Mouse (Mus musculus): ENCODE measurements around the gene Gna12.

Gene Gna12

GRCm38 (mm10) chr5:140828363-140828762 is 1.9 kb downstream of the Gna12 start:
- no peak for ATAC-seq (ENCODE audit: insufficient number of reproducible peaks, low FRiP score, low TSS enrichment)

- no peak for ATAC-seq (ENCODE audit: insufficient number of reproducible peaks, low FRiP score, low TSS enrichment)
Observed at GRCm38 (mm10) chr5:140827896-140828295, 2.3 kb downstream of the Gna12 start.

GRCm38 (mm10) chr5:140827413-140827812 is 2.8 kb downstream of the Gna12 start:
- ATAC-seq (ENCODE audit: insufficient number of reproducible peaks, low FRiP score, low TSS enrichment), result no peak

GRCm38 (mm10) chr5:140826796-140827195 is 3.4 kb downstream of the Gna12 start:
- ATAC-seq (ENCODE audit: insufficient number of reproducible peaks, low FRiP score, low TSS enrichment), result no peak

GRCm38 (mm10) chr5:140826118-140826517 is 4.1 kb downstream of the Gna12 start:
- no peak for ATAC-seq (ENCODE audit: insufficient number of reproducible peaks, low FRiP score, low TSS enrichment)

GRCm38 (mm10) chr5:140824126-140824525 is 6.1 kb downstream of the Gna12 start:
- no peak for ATAC-seq (ENCODE audit: insufficient number of reproducible peaks, low FRiP score, low TSS enrichment)

- no peak for ATAC-seq (ENCODE audit: insufficient number of reproducible peaks, low FRiP score, low TSS enrichment)
Observed at GRCm38 (mm10) chr5:140823386-140823785, 6.8 kb downstream of the Gna12 start.

GRCm38 (mm10) chr5:140821951-140822350 is 8.3 kb downstream of the Gna12 start:
- no peak for ATAC-seq (ENCODE audit: insufficient number of reproducible peaks, low FRiP score, low TSS enrichment)

GRCm38 (mm10) chr5:140820539-140820938 is 9.7 kb downstream of the Gna12 start:
- no peak for ATAC-seq (ENCODE audit: insufficient number of reproducible peaks, low FRiP score, low TSS enrichment)

GRCm38 (mm10) chr5:140819594-140819993 is 10.6 kb downstream of the Gna12 start:
- no peak for ATAC-seq (ENCODE audit: insufficient number of reproducible peaks, low FRiP score, low TSS enrichment)

GRCm38 (mm10) chr5:140818482-140819076 is 11.7 kb downstream of the Gna12 start:
- ATAC-seq (ENCODE audit: insufficient number of reproducible peaks, low FRiP score, low TSS enrichment), result no peak

GRCm38 (mm10) chr5:140816950-140817568 is 13.2 kb downstream of the Gna12 start:
- no peak for ATAC-seq (ENCODE audit: insufficient number of reproducible peaks, low FRiP score, low TSS enrichment)

- no peak for ATAC-seq (ENCODE audit: insufficient number of reproducible peaks, low FRiP score, low TSS enrichment)
Observed at GRCm38 (mm10) chr5:140816008-140816407, 14.2 kb downstream of the Gna12 start.

GRCm38 (mm10) chr5:140815059-140815728 is 15.0 kb downstream of the Gna12 start:
- no peak for ATAC-seq (ENCODE audit: insufficient number of reproducible peaks, low FRiP score, low TSS enrichment)

- no peak for ATAC-seq (ENCODE audit: insufficient number of reproducible peaks, low FRiP score, low TSS enrichment)
Observed at GRCm38 (mm10) chr5:140814403-140814802, 15.8 kb downstream of the Gna12 start.

GRCm38 (mm10) chr5:140812699-140813098 is 17.5 kb downstream of the Gna12 start:
- ATAC-seq (ENCODE audit: insufficient number of reproducible peaks, low FRiP score, low TSS enrichment), result no peak

- no peak for ATAC-seq (ENCODE audit: insufficient number of reproducible peaks, low FRiP score, low TSS enrichment)
Observed at GRCm38 (mm10) chr5:140812063-140812462, 18.2 kb downstream of the Gna12 start.

GRCm38 (mm10) chr5:140811390-140811789 is 18.8 kb downstream of the Gna12 start:
- ATAC-seq (ENCODE audit: insufficient number of reproducible peaks, low FRiP score, low TSS enrichment), result no peak

- no peak for ATAC-seq (ENCODE audit: insufficient number of reproducible peaks, low FRiP score, low TSS enrichment)
Observed at GRCm38 (mm10) chr5:140806939-140807338, 23.3 kb downstream of the Gna12 start.

- no peak for ATAC-seq (ENCODE audit: insufficient number of reproducible peaks, low FRiP score, low TSS enrichment)
Observed at GRCm38 (mm10) chr5:140806252-140806651, 24.0 kb downstream of the Gna12 start.

GRCm38 (mm10) chr5:140801782-140802181 is 28.4 kb downstream of the Gna12 start:
- no peak for ATAC-seq (ENCODE audit: insufficient number of reproducible peaks, low FRiP score, low TSS enrichment)
